Mouse (Mus musculus): ENCODE data around the gene Rgp1.

The Rgp1 gene

GRCm38 (mm10) chr4:43634621-43635374 lies 56.3 kb downstream of the Rgp1 start:
- no peak for DNase-seq (ENCODE audit: extremely low spot score)

GRCm38 (mm10) chr4:43636751-43637150 lies 58.2 kb downstream of the Rgp1 start:
- DNase-seq (ENCODE audit: extremely low spot score), result no peak

Measured in embryo, embryonic 9.5 days (tissue).